Mouse (Mus musculus) liver, adult 2 months (tissue): ENCODE measurements around the gene Deaf1. TPM values are rescaled to one million over a fixed set of nuclear protein-coding genes. Genes with fewer than 3 reads are reported as not detected.

ENCODE experiments used
- DNase-seq: peaks from one replicate; pipeline ENCODE4 v3.0.0-alpha.2; 2011; ENCODE audit warnings: low read depth, low spot score; ENCODE audit errors: extremely low read depth
- H3K27ac ChIP-seq: fragments of 200-500 bp; replicated peaks from 2 replicates; pipeline ENCODE4 v1.5.1; 2012; ENCODE audit warnings: low read depth, mild to moderate bottlenecking, control low read depth, inconsistent platforms, low read length; ENCODE audit not compliant: insufficient read depth
- H3K27me3 ChIP-seq: fragments of 200-500 bp; 2 replicates; pipeline ENCODE4 v1.6.1; 2012; ENCODE audit warnings: mild to moderate bottlenecking, moderate library complexity, low read length, inconsistent platforms; ENCODE audit not compliant: control insufficient read depth, insufficient read depth
- H3K36me3 ChIP-seq: fragments of 200-500 bp; 2 replicates; pipeline ENCODE4 v1.6.1; 2012; ENCODE audit warnings: low read length, inconsistent platforms; ENCODE audit not compliant: control insufficient read depth, insufficient read depth
- H3K4me1 ChIP-seq: fragments of 200-500 bp; 2 replicates; pipeline ENCODE4 v1.6.1; 2011; ENCODE audit warnings: low read length; ENCODE audit not compliant: control insufficient read depth, insufficient read depth
- H3K4me3 ChIP-seq: fragments of 200-500 bp; 2 replicates; pipeline ENCODE4 v1.5.1; 2011; ENCODE audit warnings: low read depth, mild to moderate bottlenecking, control low read depth, low read length, moderate library complexity; ENCODE audit not compliant: insufficient read depth
- H3K79me2 ChIP-seq: fragments of 200-500 bp; 2 replicates; pipeline ENCODE4 v1.6.1; 2012; ENCODE audit warnings: inconsistent platforms, mild to moderate bottlenecking, low read length, moderate library complexity; ENCODE audit not compliant: control insufficient read depth, insufficient read depth
- H3K9ac ChIP-seq: fragments of 200-500 bp; 2 replicates; pipeline ENCODE4 v1.6.1; 2012; ENCODE audit warnings: low read depth, mild to moderate bottlenecking, control low read depth, inconsistent platforms, low read length
- CTCF ChIP-seq: fragments of 200-500 bp; IDR thresholded peaks from 2 replicates; pipeline ENCODE4 v1.5.1; 2011; ENCODE audit warnings: low read depth, low read length, control low read depth
- POLR2A ChIP-seq: fragments of 200-500 bp; IDR thresholded peaks from 2 replicates; pipeline ENCODE4 v1.6.1; 2011; ENCODE audit warnings: low read length, control low read depth; ENCODE audit not compliant: insufficient read depth; ENCODE audit errors: extremely low read depth
- WGBS: fragments of 180-500 bp; shearing (Covaris S2); methylation state at CpG from one replicate; pipeline ENCODE4 v1.1.7; 2018; 5-methylcytosine and 5-hydroxymethylcytosine counted together
- polyA plus RNA-seq: library from polyadenylated mRNA; depleted of rRNA; stranded (reverse); fragments of >200 nt; gene quantifications from 2 replicates; pipeline ENCODE4 v1.2.3, GENCODE M21; 2012
- total RNA-seq: library from RNA; depleted of rRNA; stranded (reverse); fragments of >200 nt; gene quantifications from 2 replicates; pipeline ENCODE4 v1.2.3, GENCODE M21; 2014

Deaf1 gene
- total and polyA plus RNA-seq, 2 experiments = 3.1 to 7.8 TPM

DNA sequence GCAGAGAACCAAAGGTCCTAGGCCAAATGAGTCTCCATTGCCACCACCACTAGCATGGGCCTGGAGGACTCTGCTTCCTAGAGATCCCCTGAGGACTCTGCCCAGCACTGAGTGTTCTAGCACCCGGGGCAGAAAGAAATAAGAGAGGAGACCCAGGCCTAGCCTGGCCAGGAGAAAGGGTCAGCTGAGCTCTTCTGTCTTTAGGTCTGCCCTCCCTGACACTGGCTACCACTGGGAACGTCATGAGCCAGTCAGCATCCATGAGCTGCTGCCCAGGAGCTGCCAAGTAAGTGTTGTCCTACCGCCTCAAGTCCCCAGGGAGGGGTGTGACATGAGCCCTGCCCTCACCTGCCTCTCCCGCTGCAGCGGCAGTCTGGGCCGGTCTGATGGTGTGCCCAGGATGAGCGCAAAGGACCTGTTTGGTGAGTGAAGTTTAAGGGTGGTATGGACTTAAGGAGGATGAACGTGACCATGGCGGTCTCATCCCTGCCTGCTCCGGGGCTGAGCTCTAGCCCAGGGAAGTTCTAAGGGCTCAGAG lies 14.3 kb upstream of the Deaf1 start:
- TF ChIP-seq CTCF (no peak), POLR2A (no peak)
- Histone ChIP-seq H3K36me3 (no peaks in the 10 kb centered on the region), H3K27me3 (no peaks in the 10 kb centered on the region), H3K79me2 (peaks cover 8% of the 10 kb centered on the region; the same call in 1 of the 2 replicates), H3K4me1 (peaks cover 37% of the 10 kb centered on the region), H3K9ac (peak overlapping the region; percentile 41), H3K27ac (peak overlapping the region; percentile 96), H3K4me3 (no peak overlapping the region)
- DNase-seq = peak; percentile 25
- WGBS = 52% methylated on average over 10 of the region's 10 CpGs

DNA sequence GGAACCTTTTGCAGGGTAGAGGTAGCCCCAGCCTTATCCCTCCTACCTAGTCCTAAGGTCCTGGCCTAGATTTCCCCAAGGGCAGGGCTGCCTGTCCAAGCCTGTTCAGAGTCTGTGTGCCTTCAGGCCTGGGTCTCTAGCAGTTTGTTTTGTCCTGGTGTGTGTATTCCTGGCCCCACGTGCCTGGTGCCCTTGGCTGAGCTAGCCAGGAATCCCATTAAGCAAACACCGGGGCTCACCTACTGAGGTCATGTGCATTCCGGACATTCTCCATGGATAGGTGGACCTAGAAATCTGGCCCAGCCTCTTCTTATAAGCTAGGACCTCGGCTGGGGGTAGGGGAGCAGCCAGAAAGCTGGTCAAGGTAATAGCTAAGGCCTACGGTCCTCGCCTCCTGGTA lies 13.0 kb upstream of the Deaf1 start:
- Histone ChIP-seq H3K4me1 (peaks cover 34% of the 10 kb centered on the region), H3K4me3 (no peak overlapping the region), H3K79me2 (peaks cover 5% of the 10 kb centered on the region; the same call in 1 of the 2 replicates), H3K9ac (peak overlapping the region; percentile 77), H3K27me3 (no peaks in the 10 kb centered on the region), H3K36me3 (no peaks in the 10 kb centered on the region), H3K27ac (peak overlapping the region; percentile 96)
- TF ChIP-seq CTCF = no peak
- TF ChIP-seq POLR2A = 0 out of 2 replicates have a peak, but pooled peaks have one; percentile 24
- WGBS = 17% methylated on average over 6 of the region's 6 CpGs
- peak; percentile 97 for DNase-seq

DNA sequence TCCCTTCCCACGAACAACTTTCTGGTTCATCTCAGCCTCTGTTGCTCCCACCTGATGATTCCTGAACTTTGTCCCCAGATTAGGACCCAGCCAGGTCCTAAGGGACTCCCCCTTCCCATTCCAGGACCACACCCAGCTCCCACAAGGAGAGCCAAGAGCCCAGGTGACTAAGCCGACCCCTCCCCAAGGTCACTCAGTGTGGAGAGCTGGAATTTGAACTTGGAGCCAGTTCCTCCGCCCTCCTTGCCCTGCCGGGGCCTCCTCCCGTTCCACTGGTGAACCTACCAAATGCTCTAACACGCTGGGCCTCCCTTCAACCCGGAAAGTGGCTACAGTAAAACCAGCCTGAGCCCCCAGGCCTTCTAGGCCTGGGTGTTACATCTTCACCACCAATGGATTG lies 12.5 kb upstream of the Deaf1 start:
- WGBS = 33% methylated on average over 7 of the region's 7 CpGs
- DNase-seq = no peak
- Histone ChIP-seq H3K4me3 (peak overlapping the region; percentile 65), H3K27ac (peak overlapping the region; percentile 96), H3K27me3 (no peaks in the 10 kb centered on the region), H3K4me1 (peaks cover 34% of the 10 kb centered on the region), H3K36me3 (no peaks in the 10 kb centered on the region), H3K9ac (peak overlapping the region; percentile 77), H3K79me2 (peaks cover 5% of the 10 kb centered on the region; the same call in 1 of the 2 replicates)
- TF ChIP-seq CTCF (no peak), POLR2A (no peak)

DNA sequence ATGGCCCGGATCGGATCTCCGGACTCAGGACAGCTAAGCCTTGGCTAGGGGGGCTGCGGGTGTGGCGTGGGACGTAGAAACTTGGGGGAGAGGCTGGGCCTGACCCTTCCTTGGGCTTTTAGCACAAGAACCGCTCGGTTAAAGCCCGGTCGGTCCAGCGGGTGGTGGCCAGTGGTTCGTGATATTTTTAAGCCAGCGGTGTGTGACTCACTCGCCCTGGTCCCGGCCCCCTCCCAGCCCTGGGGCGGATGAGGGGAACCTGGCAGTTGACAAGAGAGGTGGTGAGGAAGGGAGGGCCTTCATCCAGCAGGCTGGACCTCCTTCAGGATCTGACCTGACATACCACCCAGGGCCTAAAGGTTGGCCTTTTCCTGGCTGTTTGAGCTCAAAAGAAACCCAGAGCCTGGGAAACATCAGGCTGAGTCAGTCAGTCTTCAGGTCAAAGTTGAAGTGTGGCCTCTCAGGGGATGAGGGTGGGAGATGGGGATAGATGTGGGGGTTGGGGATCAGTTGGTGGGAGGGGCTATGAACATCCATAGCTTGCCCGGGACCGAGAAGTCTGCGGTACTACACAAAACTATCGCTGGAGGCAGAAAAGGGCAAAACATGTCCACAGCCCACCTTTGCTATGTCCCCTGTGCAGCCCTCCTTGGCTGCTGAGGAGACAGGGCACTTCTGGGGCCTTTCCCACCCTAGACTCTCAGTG lies 11.9 kb upstream of the Deaf1 start:
- Histone ChIP-seq H3K4me3 (peak overlapping the region; percentile 65), H3K79me2 (peaks cover 3% of the 10 kb centered on the region; the same call in 1 of the 2 replicates), H3K27me3 (no peaks in the 10 kb centered on the region), H3K36me3 (no peaks in the 10 kb centered on the region), H3K27ac (peak overlapping the region; percentile 96), H3K9ac (peak overlapping the region; percentile 77), H3K4me1 (peaks cover 32% of the 10 kb centered on the region)
- 18% methylated on average over 20 of the region's 20 CpGs for WGBS
- no peak for TF ChIP-seq POLR2A
- no peak for TF ChIP-seq CTCF
- peak; percentile 29 for DNase-seq

DNA sequence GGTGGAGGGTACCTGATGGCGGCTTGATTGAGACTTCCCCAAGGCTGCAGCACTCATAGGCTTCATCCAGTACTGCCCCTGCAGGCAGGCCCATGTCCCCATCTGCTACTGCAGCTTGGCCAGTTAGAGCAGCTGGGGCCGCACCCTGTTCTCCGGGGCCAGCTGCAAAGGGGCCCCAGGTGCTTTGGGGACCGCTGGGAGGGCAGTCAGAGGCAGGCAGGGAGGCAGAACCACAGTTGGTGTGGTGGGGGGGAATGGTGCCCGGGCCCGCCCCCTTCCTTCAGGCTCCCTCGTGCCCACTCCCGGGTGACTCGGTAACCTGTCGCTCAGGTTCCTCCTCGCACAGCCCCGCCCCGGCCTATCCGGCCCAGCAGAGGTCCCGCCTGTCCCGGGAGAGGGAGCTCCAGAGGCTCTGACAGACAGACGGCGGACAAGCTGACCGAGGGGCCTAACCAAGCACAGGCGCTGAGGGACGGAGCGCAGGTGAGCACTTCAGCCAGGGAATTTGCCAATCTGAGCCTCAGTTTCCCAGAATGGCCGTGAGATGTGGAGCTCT lies 11.2 kb upstream of the Deaf1 start, which contains the start of gene Eps8l2:
Eps8l2 (plus strand) TSS at position 305 of the 556 bp plus-strand sequence.
- Histone ChIP-seq H3K79me2 (peaks cover 3% of the 10 kb centered on the region; the same call in 1 of the 2 replicates), H3K27me3 (no peaks in the 10 kb centered on the region), H3K36me3 (peaks cover 4% of the 10 kb centered on the region; the same call in 1 of the 2 replicates), H3K4me1 (peaks cover 29% of the 10 kb centered on the region), H3K27ac (peak within 1 kb of the TSS; percentile 96), H3K9ac (peak within 1 kb of the TSS; percentile 77), H3K4me3 (peak within 1 kb of the TSS; percentile 65)
- peak; percentile 70 for DNase-seq
- 12% methylated on average over 23 of the region's 23 CpGs for WGBS
- TF ChIP-seq CTCF (peak; percentile 66), POLR2A (peak; percentile 71)
